Mouse (Mus musculus) spleen, postnatal 4 days (tissue): ENCODE results near the gene Zcchc4.

Experiments
- DNase-seq, 2 experiments: peaks; one replicate each; pipeline ENCODE4 v3.0.0; 2022; ENCODE audit warnings: low spot score in 2 of 2

Gene Zcchc4

GRCm38 (mm10) chr5:52775237-52775636 lies at the start of gene Zcchc4:
Gene Zcchc4, plus strand, starts transcription at chr5:52775409.
- DNase-seq = no peak

- DNase-seq = no peak
Observed at GRCm38 (mm10) chr5:52727747-52728146, 47.5 kb upstream of the Zcchc4 start.

GRCm38 (mm10) chr5:52732811-52733210 lies 42.4 kb upstream of the Zcchc4 start:
- DNase-seq = no peak

GRCm38 (mm10) chr5:52736046-52736445 lies 39.2 kb upstream of the Zcchc4 start:
- DNase-seq = no peak

- DNase-seq = peak; percentile 93 to 98
Observed at GRCm38 (mm10) chr5:52741391-52742111, 33.7 kb upstream of the Zcchc4 start, which contains the start of gene Pi4k2b. Gene Pi4k2b, plus strand, starts transcription at chr5:52741574.

- peak; percentile 70 to 84 for DNase-seq
Observed at GRCm38 (mm10) chr5:52742112-52742813, 32.9 kb upstream of the Zcchc4 start.

GRCm38 (mm10) chr5:52743231-52743630 lies 32.0 kb upstream of the Zcchc4 start:
- no peak for DNase-seq

- DNase-seq = no peak
Observed at GRCm38 (mm10) chr5:52746920-52747319, 28.3 kb upstream of the Zcchc4 start.

GRCm38 (mm10) chr5:52748732-52749131 lies 26.5 kb upstream of the Zcchc4 start:
- no peak for DNase-seq

- DNase-seq = no peak
Observed at GRCm38 (mm10) chr5:52753146-52753545, 22.1 kb upstream of the Zcchc4 start.

GRCm38 (mm10) chr5:52754196-52754595 lies 21.0 kb upstream of the Zcchc4 start:
- DNase-seq = no peak

GRCm38 (mm10) chr5:52755337-52755736 lies 19.9 kb upstream of the Zcchc4 start:
- DNase-seq = no peak

- no peak for DNase-seq
Observed at GRCm38 (mm10) chr5:52755989-52756388, 19.2 kb upstream of the Zcchc4 start.

GRCm38 (mm10) chr5:52762586-52762985 lies 12.6 kb upstream of the Zcchc4 start:
- no peak for DNase-seq

- DNase-seq = no peak
Observed at GRCm38 (mm10) chr5:52774267-52774666, 942 bp upstream of the Zcchc4 start.

GRCm38 (mm10) chr5:52776466-52777354 lies 1.5 kb downstream of the Zcchc4 start:
- peak in 1 of 2 experiments; percentile 19 for DNase-seq

- DNase-seq = peak; percentile 87 to 95
Observed at GRCm38 (mm10) chr5:52782523-52783250, 7.5 kb downstream of the Zcchc4 start.

GRCm38 (mm10) chr5:52783251-52783620 lies 8.0 kb downstream of the Zcchc4 start:
- DNase-seq = no peak

GRCm38 (mm10) chr5:52783957-52784356 lies 8.7 kb downstream of the Zcchc4 start:
- DNase-seq = no peak

GRCm38 (mm10) chr5:52786556-52787322 lies 11.5 kb downstream of the Zcchc4 start:
- DNase-seq = no peak

- no peak for DNase-seq
Observed at GRCm38 (mm10) chr5:52793230-52793629, 18.0 kb downstream of the Zcchc4 start.
